Mouse (Mus musculus): Measurements from ENCODE around the gene Tcap.

- TF ChIP-seq POLR2A (IDR thresholded peaks at IDR 0.05; ENCODE audit: borderline replicate concordance, extremely low read depth, low read depth, low read length) (no peak), CTCF (IDR thresholded peaks at IDR 0.05; ENCODE audit: insufficient read depth, low read length) (no peak)
Measured at GRCm38 (mm10) chr11:98353651-98354211, 29.9 kb upstream of the Tcap start.
